Mouse (Mus musculus) T-helper 1 cell (primary cell): ENCODE data around the gene Sgsm1.

Experiments
- in situ Hi-C: fragments of 300-600 bp; cut with MboI, MseI; formaldehyde crosslinking; loops from one replicate; pipeline ENCODE4 v1.15.1; 2025; ENCODE audit warnings: high pct_unique_total_duplicates

Sgsm1 gene

DNA sequence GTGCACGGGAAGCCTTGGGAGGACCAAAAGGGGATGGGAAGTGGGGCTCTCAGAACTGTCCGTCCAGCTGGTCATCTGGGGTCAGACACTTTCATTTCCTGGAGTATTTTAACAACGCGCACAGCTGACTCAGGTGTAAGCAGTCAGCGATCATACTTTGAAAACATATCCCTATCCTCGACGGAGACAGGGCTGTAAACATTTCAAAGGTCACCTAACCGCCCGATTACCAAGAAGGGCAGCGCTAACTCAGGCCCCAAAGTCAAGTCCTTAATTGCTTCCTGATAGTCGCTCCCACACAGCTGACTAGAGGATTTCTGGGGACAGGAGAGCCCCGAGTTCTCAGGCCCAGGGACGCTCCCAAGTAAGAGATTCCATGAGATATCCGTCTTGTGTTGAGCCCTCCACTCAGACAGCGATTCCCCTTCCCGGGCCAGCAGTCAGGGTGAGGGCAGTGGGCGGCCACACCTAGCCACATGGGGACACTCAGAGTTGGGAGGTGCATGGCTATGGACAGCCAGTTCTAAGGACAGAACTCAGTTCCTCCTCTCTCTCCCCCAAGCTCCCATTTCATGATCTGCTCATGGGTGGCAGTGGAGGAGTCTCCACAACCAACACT lies 91.9 kb downstream of the Sgsm1 start:
- in situ Hi-C loops, result no loop called here

GRCm38 (mm10) chr5:113217076-113217475 lies 93.5 kb downstream of the Sgsm1 start:
- in situ Hi-C loops, result no loop called here

DNA sequence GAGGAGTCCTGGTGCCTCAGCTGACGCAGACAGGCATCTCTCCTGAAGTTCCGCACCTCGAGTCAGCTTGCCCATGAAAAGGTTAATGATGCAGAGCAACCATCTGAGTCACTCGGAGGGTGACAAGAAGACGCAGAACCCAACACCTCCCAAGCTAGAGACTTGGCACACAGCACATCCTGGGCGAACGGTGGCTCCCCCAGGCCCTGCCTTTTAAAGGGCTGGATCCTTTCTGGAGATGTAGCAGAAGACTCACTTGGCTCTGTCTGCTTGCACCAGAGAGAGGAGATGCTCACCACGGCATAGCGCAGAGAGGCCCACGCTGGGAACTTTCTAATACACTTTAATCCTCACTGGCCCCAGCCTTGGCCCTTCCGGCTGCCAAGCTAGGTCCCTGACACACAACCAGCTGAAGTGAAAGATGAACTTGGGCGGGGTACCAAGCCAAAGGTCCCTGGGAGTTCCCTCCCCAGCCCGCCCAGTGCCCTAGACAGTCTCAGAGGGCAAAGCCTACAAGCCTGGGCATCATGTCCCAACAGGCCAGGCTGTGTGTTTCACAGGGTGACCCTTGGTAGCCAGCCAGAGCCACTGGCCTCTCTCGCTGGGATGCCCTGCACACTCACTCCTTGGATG lies 94.1 kb downstream of the Sgsm1 start:
- in situ Hi-C loops, result no loop called here

- in situ Hi-C loops, result no loop called here
Observed at GRCm38 (mm10) chr5:113215610-113216011, 95.0 kb downstream of the Sgsm1 start.

- in situ Hi-C loops, result no loop called here
Observed at GRCm38 (mm10) chr5:113214455-113214854, 96.1 kb downstream of the Sgsm1 start.

DNA sequence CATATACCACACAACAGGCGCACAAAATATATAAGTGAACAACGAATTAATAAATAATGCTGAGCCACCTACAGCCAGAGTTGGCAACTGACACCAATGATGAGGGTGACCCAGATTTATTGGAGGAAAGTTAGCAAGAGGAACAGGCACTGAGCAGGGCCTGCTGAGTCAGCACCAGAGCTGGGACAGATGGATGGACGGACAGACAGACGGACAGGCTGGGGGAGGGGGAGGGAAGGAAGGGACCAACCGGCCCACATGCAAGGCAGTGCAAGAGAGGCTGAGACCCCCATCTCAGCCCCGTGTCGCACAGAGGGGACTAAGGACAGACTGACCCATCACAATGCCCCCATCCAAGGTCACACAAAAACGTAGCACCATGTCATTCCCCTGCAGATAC lies 96.5 kb downstream of the Sgsm1 start:
- in situ Hi-C loops, result no loop called here

- in situ Hi-C loops, result no loop called here
Observed at GRCm38 (mm10) chr5:113212156-113212835, 98.3 kb downstream of the Sgsm1 start.

DNA sequence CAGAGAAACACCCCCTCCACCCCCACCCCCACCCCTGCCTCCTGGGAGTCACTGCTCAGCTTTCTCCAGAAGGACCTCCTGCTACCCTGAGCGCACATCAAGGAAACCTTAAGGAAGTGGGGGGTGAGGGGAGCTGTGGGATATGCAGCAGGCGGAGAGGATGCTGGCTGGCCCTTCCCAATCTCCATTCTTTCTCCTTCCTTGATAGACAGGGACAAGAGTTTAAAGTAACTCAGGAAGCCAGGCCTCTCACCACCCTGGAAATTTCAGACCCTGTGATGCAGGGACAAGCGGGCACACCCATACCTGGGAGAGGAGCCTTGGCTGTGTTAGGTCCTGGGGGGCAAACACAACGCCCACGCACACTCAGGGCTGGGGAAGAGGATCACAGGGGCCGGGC lies 100.3 kb downstream of the Sgsm1 start:
- in situ Hi-C loops, result no loop called here

GRCm38 (mm10) chr5:113209898-113210297 lies 100.7 kb downstream of the Sgsm1 start:
- in situ Hi-C loops, result no loop called here

GRCm38 (mm10) chr5:113209401-113209750 lies 101.2 kb downstream of the Sgsm1 start:
- in situ Hi-C loops, result no loop called here

DNA sequence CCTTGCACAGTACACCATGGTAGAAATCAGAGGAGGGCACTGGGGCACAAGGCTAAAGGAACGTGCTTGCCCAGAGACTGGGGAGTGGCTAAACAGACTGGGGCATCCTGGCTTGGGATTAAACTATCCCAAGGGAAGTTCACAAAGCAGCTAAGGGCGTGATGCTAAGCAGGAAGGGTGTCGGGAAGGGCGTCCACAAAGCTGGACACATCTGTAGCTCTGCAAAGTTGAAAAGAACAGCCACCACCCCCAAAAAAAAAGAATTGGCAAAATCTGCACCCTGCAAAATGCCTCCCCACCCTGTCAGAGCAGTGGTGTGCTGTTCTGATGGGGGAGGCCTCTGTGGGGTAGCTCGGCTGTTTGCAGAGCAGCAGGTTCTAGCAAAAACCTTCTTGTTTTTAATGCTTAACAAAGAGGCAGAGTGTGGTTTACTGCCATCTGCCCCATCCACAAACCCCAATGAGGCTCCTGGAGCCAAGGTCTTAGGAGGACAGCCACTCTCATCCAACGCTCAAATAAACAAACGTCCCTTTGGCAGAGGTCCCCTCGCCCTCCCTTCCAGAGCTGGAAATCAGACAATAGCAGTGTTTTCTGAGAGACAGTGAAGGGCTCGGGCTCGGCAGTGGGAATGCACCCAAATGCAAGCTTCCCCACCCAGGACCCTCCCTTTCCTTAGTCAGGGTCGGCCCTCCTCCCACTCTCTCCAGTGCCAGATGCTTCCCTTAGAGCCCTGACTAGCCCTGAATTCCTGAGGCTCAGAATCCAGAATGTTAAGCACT lies 101.8 kb downstream of the Sgsm1 start:
- in situ Hi-C loops, result no loop called here

DNA sequence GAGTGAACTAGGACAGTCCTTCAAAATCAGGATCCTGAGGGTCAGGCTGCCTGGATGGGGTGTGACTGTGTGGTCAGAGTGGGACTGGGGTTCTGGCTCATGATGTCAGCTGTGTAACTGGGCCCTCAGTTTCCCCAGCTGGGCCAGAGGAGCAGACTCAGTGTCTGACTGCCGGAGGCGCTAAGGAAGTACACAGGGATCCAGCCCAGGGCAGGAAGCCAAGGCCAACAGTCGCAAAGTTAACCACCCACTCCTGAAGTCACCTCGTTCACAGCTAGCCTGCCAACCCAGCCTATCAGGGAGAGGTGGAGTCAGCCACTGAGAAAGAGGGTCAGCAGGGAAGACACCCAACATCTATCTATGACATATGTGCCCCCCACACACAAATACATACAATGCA lies 102.5 kb downstream of the Sgsm1 start:
- in situ Hi-C loops, result no loop called here

GRCm38 (mm10) chr5:113206670-113207352 lies 103.8 kb downstream of the Sgsm1 start:
- in situ Hi-C loops, result no loop called here

DNA sequence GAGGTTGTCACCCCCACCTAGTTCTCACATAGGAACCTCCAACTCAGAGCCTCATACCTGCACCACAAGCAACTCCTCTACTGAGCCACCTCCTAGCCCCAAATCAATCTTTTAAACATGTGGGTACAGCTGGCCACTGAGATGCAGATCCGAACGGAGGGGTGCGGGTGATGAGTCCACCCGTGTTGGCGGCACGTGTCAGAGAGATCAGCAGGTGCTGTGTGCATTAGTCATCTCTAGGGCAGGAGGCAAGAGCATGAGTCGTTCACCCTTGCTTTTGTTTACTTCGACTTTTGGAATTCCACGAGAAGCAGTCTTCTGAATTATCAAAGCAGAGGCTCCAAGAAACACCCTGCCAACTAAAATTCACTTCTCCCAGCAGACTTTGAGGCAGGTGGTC lies 106.4 kb downstream of the Sgsm1 start:
- in situ Hi-C loops, result no loop called here

GRCm38 (mm10) chr5:113199772-113200134 lies 110.8 kb downstream of the Sgsm1 start:
- in situ Hi-C loops, result no loop called here

DNA sequence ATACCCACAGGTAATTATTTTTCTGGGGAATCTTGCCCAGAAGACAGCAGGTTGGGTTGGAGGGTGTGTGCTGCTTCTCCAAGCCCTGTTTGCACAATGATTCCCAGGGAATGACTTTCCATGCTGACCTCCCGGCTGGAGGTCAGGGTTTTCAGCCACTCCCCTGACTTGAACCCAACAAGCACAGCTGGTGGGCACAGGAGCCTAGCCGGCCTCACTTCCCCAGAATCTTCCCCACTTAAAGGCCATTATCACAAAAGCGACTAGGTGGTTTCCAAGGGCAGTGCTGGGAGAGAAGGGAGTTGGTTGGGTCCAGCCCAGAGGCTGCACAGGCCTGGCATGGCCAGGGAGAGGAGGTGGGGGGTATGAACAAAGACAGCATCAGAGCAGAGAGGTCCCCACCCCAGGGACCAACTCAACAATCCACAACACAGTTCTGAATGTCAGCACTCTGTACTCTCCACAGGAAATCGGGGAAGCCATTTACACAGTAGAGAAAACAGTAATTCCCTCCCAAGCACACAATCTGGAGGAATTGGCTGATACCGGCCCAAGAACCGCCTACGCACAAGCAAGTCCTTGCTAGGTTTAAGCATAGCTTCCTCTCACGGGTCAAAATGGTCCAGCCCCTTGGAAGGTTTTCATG lies 111.3 kb downstream of the Sgsm1 start:
- in situ Hi-C loops, result no loop called here

GRCm38 (mm10) chr5:113196916-113197794 lies 113.4 kb downstream of the Sgsm1 start:
- in situ Hi-C loops, result no loop called here

GRCm38 (mm10) chr5:113195907-113196306 lies 114.7 kb downstream of the Sgsm1 start:
- in situ Hi-C loops, result no loop called here

- in situ Hi-C loops, result no loop called here
Observed at GRCm38 (mm10) chr5:113195451-113195850, 115.1 kb downstream of the Sgsm1 start.

- in situ Hi-C loops, result no loop called here
Observed at GRCm38 (mm10) chr5:113193762-113194161, 116.8 kb downstream of the Sgsm1 start.
